Mouse (Mus musculus) neural tube, embryonic 10.5 days (tissue): ENCODE results near the gene Fbxo24.

Source experiments
- DNase-seq: peaks from one replicate; pipeline ENCODE4 v3.0.0-alpha.2; 2017; ENCODE audit warnings: low spot score; ENCODE audit errors: extremely low spot score

Gene Fbxo24

GRCm38 (mm10) chr5:137628498-137629305 lies at the start of gene Fbxo24, which contains the start of the genes Lrch4 and Gm20605:
Fbxo24 (minus strand) TSS chr5:137629002.
Lrch4 (plus strand) TSS chr5:137629121.
Gm20605 (plus strand) TSS chr5:137629175.
- DNase-seq: peak; percentile 98

- DNase-seq: no peak
These were observed 49.1 kb upstream of the Fbxo24 start for GRCm38 (mm10) chr5:137677859-137678258.

GRCm38 (mm10) chr5:137674786-137675185 lies 46.0 kb upstream of the Fbxo24 start:
- no peak for DNase-seq

DNA sequence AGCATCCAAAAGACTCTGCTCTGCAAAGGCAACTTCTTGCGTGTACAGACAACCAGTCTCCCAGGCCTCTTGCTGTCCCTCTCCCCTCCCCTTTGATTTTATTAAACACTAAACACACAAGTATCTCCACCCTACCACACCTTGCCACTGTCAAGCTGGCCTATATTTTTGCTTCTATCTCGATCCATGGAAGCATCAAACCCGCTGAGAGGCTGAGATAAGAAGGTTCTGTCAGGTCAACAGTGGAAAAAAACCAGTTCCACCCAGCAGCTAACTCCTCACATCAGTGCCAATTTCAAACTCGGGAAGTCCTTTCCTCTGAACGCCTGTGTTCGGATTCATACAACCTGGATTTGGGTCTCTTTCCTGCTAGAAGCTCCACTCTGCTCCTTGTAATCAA lies 44.2 kb upstream of the Fbxo24 start:
- no peak for DNase-seq

DNA sequence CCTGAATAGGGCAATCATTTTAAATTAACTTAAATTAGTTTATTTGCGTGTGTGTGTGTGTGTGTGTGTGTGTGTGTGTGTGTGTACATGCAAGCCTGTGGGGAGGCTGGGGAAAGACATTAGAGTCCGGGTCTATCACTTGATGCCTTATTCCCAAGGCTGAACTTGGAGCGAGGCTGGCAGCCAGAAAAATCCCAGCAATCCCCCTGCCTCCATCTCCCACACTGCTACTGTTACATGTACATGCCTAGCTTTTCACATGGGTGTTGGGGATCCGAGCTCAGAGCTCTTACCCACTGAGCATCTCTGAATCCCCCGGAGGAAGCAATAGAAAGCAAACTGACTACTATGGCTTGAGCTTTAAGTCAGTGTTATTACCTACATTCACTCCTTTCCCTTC lies 43.6 kb upstream of the Fbxo24 start:
- no peak for DNase-seq

GRCm38 (mm10) chr5:137671443-137672240 lies 42.8 kb upstream of the Fbxo24 start:
- DNase-seq: no peak

DNA sequence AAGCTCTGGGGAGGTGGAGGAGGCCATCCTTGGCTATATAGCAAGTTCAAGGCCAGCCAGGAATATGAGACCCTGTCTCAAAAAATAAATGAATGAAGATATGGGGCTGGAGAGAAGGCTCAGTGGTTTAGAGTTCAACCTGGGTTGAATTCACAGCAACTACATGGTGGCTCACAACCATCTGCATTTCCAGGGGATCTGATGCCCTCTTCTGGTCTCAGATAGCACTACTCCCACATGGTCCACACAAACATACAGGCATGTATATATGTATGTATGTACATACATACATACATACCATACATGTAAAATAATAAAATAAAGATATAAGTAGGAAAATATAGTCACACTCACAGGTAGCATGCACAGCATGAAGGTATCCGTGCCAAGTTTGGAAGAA lies 41.4 kb upstream of the Fbxo24 start:
- no peak for DNase-seq

DNA sequence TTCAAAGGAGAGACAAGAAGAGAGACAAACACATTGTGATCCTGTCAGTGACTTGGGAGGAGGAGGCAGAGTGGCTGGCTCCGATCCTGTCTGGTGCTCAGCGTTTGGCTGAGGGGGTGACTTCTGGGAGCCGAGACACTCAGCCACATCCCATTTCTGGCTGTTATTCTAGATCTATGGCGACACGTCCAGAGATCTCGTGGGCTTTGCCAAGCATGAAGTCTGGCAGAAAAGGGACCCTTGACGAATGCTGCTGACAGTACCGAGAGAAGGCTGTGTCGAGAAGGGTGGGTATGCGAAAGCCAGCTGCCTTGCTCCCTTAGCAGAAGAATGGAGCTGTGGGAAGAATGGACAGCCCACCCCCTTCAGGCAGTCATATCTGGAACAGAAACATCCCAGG lies 40.2 kb upstream of the Fbxo24 start:
- no peak for DNase-seq

- no peak for DNase-seq
These were observed 34.3 kb upstream of the Fbxo24 start for GRCm38 (mm10) chr5:137663057-137663456.

DNA sequence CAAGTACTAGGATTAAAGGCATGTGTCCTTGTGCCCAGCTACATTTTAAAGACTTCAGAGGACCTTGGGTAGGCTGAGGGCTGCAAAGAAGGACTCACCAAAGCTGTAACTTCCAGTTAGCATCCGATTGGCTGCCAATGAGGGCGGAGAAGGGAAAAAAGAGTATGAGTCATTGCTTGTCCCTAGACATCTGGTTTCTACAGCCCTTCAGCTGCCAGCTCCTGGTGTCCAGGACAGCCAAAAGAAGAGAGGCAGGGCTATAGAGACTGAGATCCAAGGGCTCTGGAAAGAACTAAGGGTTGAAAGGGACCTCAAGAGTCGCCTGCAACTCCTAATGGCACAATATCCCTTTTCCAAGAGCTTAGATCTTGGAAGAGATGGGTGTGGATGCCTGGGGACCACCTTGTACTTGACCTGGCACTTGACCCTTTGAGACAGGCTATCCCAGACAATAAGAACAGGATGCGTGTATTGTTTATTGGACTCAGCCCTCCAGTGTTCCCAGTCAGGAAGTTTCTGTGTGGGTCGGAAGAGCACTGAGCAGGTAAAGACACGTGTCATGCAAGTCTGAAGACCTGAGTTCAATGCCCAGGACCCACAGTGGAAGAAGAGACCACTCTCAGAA lies 31.4 kb upstream of the Fbxo24 start:
- no peak for DNase-seq

- DNase-seq: peak; percentile 42
These were observed 28.2 kb upstream of the Fbxo24 start for GRCm38 (mm10) chr5:137656977-137657376.

GRCm38 (mm10) chr5:137654746-137655145 lies 25.9 kb upstream of the Fbxo24 start:
- no peak for DNase-seq

DNA sequence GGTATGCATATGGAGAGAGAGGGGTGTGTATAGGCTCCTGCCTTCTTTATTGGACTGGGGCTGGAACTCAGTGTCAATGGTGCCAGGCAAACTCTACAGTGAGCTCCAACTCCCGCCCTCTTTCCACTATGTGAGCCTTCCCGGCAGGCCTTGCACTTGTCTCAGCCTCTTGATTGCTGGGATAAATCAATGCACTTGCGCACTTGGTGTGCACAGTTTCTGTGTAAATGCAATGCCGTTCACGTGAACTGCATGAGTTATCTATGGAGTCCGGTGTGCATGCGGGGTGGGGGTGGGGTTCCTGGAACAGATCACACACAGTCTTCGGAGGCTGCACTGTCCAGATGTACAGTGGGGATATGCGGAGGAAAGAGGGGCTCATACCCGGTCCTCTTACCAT lies 24.6 kb upstream of the Fbxo24 start:
- no peak for DNase-seq

DNA sequence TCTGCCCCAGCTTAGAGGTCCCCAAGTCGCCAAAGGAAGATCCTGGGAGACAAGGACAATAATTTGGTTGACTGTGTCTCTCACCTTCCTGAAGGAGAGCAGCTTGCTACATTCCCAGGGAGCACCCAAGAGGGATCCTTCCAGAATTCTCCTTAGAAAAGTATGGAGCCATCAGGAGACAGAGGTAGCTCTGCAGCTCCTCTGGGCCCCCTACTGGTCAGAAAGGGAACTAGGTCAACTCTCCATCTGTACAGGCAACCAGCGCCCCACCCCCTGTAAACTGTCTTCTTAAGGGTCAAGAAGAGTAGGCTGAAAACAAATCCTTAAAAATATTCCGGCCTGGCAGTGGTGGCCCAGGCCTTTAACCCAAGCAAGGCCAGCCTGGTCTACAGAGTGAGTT lies 23.7 kb upstream of the Fbxo24 start:
- DNase-seq: peak; percentile 67

DNA sequence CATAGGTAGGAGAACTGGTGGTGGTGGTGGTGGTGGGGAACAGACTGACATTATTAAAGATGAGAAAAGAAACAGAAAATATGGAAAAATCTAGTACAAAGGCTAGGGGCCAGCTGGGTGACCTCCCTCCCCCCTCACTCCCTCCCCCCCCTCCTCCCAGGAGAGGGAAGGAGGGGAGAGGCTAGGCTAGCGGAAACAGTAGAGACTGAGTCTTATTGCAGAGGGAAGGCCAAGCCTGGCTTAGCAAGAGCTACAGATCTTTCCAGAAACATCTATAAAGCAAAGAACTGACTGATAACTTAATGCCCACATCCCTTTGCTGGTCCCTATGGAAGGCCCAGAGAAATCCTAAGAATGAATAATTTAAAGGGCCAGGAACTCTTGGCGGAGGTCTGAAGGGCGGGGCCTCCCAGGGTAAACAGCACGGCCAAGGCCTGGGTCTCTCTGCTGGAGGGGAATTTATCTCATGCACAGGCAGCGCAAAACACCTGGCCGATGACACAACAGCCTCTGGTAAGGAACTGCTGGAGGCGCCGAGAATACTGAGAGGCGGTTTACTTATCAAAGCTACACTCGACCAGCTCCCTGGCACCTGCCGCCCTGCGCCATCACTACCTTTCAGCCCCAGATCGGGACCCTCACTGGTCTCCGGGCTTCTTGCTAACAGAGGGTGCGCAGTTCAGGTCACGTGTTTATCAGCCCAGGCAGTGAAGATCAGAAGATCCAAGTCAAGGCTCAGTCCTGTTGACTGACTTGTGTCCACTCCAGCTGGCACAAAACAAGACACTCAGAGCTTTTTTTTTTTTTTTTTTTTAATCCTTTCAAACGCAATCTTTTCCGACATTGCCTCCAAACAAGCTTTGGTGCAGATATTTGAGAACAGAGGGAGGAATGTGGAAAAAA lies 21.1 kb upstream of the Fbxo24 start:
- DNase-seq: peak; percentile 35

GRCm38 (mm10) chr5:137649251-137649650 lies 20.4 kb upstream of the Fbxo24 start:
- no peak for DNase-seq

DNA sequence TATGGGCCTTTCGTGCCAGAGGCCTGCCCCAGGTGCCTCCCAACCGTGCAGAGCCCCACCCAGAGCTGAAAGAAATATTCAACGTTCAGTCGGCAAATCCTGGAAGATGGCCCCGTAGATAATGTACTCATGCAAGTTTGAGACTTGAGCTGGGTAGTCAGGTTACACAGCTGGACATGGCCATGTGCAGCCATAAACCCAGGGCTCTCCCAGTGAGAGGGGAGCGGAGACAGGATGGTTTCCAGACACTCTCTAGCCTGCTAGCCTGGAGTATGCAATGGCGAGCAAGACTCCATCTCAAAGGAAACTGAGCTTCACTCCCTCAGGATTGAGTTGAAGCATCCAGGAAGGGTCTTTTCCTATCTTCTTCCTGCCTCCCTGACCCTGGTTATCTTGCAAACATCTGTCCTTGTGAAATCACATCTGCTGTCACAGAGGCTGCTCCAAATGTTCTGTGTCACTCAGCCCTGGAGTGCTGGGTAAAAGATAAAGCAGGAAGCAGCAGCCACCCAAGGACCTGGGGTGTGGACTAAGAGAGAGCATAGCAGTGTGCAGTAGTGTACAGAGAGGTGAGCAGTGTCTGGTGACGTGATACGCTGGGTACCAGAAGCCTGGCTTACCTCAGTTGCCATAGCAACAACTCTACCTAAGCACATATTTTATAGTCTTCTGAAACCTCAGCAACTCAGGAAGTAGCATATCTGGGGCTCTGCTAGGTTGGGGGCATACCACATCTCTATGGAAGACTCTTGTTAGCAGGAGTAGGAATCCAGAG lies 19.2 kb upstream of the Fbxo24 start:
- DNase-seq: no peak

- peak; percentile 45 for DNase-seq
These were observed 16.9 kb upstream of the Fbxo24 start, which contains the start of gene Irs3 for GRCm38 (mm10) chr5:137645652-137646091. Irs3 (minus strand) TSS chr5:137645714.

- DNase-seq: peak; percentile 40
These were observed 16.4 kb upstream of the Fbxo24 start for GRCm38 (mm10) chr5:137645091-137645651.

- DNase-seq: no peak
These were observed 15.7 kb upstream of the Fbxo24 start for GRCm38 (mm10) chr5:137644484-137644883.
